Mouse (Mus musculus): ENCODE results near the gene Cxcl17. TPM values are rescaled to one million over a fixed set of nuclear protein-coding genes. Genes with fewer than 3 reads are reported as not detected.
A peak's percentile ranks its signal among the peaks of the same experiment; 100 is the strongest.

Gene Cxcl17
- polyA plus RNA-seq, 1 experiment from 2014 or later = 0.58 TPM

- Histone ChIP-seq H3K4me1 (ENCODE audit: control insufficient read depth, insufficient read depth, low read length) (peaks cover 11% of the 10 kb centered on the region; the same call in 1 of the 2 replicates), H3K36me3 (ENCODE audit: control insufficient read depth, insufficient read depth, low read length) (peaks cover 24% of the 10 kb centered on the region), H3K27me3 (ENCODE audit: control insufficient read depth, insufficient read depth, low read length) (no peaks in the 10 kb centered on the region), H3K4me3 (ENCODE audit: low read depth, low read length) (no peak overlapping the region), H3K9me3 (ENCODE audit: control insufficient read depth, low read depth, low read length) (no peaks in the 10 kb centered on the region), H3K27ac (ENCODE audit: low read length) (no peak overlapping the region), H3K9ac (replicated peaks; ENCODE audit: low read depth, low read length) (no peak overlapping the region), H3K4me2 (replicated peaks; ENCODE audit: low read depth, low read length) (no peak overlapping the region)
- ATAC-seq (ENCODE audit: insufficient number of reproducible peaks, insufficient read depth, low FRiP score, low read depth) = no peak
- 91% methylated on average over 13 of the region's 13 CpGs for WGBS
Measured at GRCm38 (mm10) chr7:25384318-25384717, 28.4 kb downstream of the Cxcl17 start.

DNA sequence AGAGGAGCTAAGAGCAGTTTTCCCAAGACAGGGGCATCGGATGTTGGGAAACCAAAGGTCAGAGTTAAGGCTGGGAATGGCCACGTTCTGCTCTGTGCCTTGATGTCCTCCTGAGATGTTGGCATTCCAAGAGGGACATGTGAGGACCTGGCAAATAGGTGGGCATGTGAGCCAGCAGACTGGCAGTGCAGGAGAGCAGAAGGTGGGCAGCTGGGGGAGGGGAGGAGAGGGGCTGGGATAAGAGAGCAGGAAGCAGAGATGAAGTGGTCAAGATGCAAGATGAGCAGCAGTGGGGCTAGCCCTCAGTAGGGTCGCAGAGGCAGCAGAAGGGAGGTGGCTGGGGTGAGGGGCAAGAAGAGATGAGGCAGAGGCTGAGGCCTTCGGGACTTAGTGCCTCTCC, 28.8 kb downstream of the Cxcl17 start:
- H3K27ac ChIP-seq (ENCODE audit: low read length) = no peak overlapping the region
- WGBS = 79% methylated on average over 4 of the region's 4 CpGs
- H3K9me3 ChIP-seq (ENCODE audit: control insufficient read depth, low read depth, low read length) = no peaks in the 10 kb centered on the region
- ATAC-seq (ENCODE audit: insufficient number of reproducible peaks, insufficient read depth, low FRiP score, low read depth) = no peak
- H3K36me3 ChIP-seq (ENCODE audit: control insufficient read depth, insufficient read depth, low read length) = peaks cover 24% of the 10 kb centered on the region
- no peak overlapping the region for H3K4me2 ChIP-seq (replicated peaks; ENCODE audit: low read depth, low read length)
- no peaks in the 10 kb centered on the region for H3K27me3 ChIP-seq (ENCODE audit: control insufficient read depth, insufficient read depth, low read length)
- peaks cover 11% of the 10 kb centered on the region; the same call in 1 of the 2 replicates for H3K4me1 ChIP-seq (ENCODE audit: control insufficient read depth, insufficient read depth, low read length)
- no peak overlapping the region for H3K9ac ChIP-seq (replicated peaks; ENCODE audit: low read depth, low read length)
- no peak overlapping the region for H3K4me3 ChIP-seq (ENCODE audit: low read depth, low read length)

DNA sequence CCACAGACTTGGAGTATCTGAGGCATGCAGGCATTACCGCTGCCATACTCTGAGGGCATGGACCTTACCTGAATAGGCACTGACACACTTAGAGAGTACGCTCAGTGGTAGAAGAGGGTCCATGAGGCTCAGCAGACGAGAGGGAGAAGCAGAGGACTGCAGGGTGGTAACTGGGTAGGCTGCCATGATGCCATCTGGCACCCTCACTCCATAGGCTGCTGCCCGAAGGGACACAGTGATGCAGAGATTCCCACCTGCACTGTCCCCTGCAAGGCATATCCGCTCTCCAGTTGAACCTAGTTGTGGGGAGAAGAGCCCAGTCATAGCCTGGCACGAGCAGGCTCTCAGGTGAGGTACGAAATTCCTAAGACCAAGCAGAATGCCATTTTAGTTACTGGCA, 29.3 kb downstream of the Cxcl17 start:
- Histone ChIP-seq H3K27me3 (ENCODE audit: control insufficient read depth, insufficient read depth, low read length) (no peaks in the 10 kb centered on the region), H3K9ac (replicated peaks; ENCODE audit: low read depth, low read length) (no peak overlapping the region), H3K9me3 (ENCODE audit: control insufficient read depth, low read depth, low read length) (no peaks in the 10 kb centered on the region), H3K4me3 (ENCODE audit: low read depth, low read length) (no peak overlapping the region), H3K4me1 (ENCODE audit: control insufficient read depth, insufficient read depth, low read length) (peaks cover 11% of the 10 kb centered on the region; the same call in 1 of the 2 replicates), H3K4me2 (replicated peaks; ENCODE audit: low read depth, low read length) (no peak overlapping the region), H3K27ac (ENCODE audit: low read length) (no peak overlapping the region), H3K36me3 (ENCODE audit: control insufficient read depth, insufficient read depth, low read length) (peaks cover 24% of the 10 kb centered on the region)
- no peak for ATAC-seq (ENCODE audit: insufficient number of reproducible peaks, insufficient read depth, low FRiP score, low read depth)
- 88% methylated on average over 7 of the region's 7 CpGs for WGBS

DNA sequence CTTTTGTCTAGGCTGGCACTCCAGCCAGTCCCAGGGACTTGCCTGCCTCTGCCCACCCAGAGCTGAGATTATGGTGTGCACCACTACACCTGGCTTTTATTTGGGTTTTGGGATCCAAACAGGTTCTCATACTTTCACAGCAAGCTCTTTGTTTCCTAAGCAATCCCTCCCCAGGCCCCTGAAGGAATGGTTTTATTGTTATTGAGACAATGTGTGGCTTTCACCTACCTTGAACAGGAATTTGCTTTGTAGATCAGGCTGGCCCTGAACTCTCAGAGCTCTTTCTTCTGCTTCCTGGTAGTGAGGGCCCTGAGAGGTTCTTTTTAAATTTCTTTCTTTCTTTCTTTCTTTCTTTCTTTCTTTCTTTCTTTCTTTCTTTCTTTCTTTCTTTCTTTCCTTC, 30.1 kb downstream of the Cxcl17 start:
- H3K4me3 ChIP-seq (ENCODE audit: low read depth, low read length) = no peak overlapping the region
- no peak overlapping the region for H3K4me2 ChIP-seq (replicated peaks; ENCODE audit: low read depth, low read length)
- H3K36me3 ChIP-seq (ENCODE audit: control insufficient read depth, insufficient read depth, low read length) = peaks cover 16% of the 10 kb centered on the region; the same call in 1 of the 2 replicates
- no peak overlapping the region for H3K27ac ChIP-seq (ENCODE audit: low read length)
- peaks cover 11% of the 10 kb centered on the region; the same call in 1 of the 2 replicates for H3K4me1 ChIP-seq (ENCODE audit: control insufficient read depth, insufficient read depth, low read length)
- H3K9me3 ChIP-seq (ENCODE audit: control insufficient read depth, low read depth, low read length) = no peaks in the 10 kb centered on the region
- no peak overlapping the region for H3K9ac ChIP-seq (replicated peaks; ENCODE audit: low read depth, low read length)
- ATAC-seq (ENCODE audit: insufficient number of reproducible peaks, insufficient read depth, low FRiP score, low read depth) = no peak
- no peaks in the 10 kb centered on the region for H3K27me3 ChIP-seq (ENCODE audit: control insufficient read depth, insufficient read depth, low read length)

DNA sequence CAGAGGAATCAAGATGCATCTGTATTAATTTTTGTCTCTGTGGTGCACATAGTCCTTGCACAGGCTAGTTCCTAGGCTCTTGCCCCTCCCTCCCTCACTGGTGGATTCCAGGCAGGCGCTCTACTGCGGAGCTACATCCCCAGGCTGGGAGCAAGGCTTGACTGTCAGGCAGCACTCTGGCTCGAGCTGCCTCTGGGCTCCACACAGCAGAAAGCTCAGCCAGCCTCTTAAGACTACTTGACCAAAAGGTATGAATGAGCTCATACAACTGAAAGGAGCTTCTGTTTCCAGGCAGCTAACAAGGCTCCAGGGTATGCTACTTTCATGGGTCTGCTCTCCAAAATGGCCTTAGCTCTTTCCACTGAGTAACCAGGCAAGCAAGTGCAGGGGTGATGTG, 31.4 kb downstream of the Cxcl17 start:
- Histone ChIP-seq H3K4me1 (ENCODE audit: control insufficient read depth, insufficient read depth, low read length) (peaks cover 8% of the 10 kb centered on the region; the same call in 1 of the 2 replicates), H3K36me3 (ENCODE audit: control insufficient read depth, insufficient read depth, low read length) (peaks cover 16% of the 10 kb centered on the region; the same call in 1 of the 2 replicates), H3K4me3 (ENCODE audit: low read depth, low read length) (no peak overlapping the region), H3K4me2 (replicated peaks; ENCODE audit: low read depth, low read length) (no peak overlapping the region), H3K27ac (ENCODE audit: low read length) (no peak overlapping the region), H3K9ac (replicated peaks; ENCODE audit: low read depth, low read length) (no peak overlapping the region), H3K9me3 (ENCODE audit: control insufficient read depth, low read depth, low read length) (no peaks in the 10 kb centered on the region), H3K27me3 (ENCODE audit: control insufficient read depth, insufficient read depth, low read length) (no peaks in the 10 kb centered on the region)
- 58% methylated on average over 3 of the region's 3 CpGs for WGBS
- no peak for ATAC-seq (ENCODE audit: insufficient number of reproducible peaks, insufficient read depth, low FRiP score, low read depth)

DNA sequence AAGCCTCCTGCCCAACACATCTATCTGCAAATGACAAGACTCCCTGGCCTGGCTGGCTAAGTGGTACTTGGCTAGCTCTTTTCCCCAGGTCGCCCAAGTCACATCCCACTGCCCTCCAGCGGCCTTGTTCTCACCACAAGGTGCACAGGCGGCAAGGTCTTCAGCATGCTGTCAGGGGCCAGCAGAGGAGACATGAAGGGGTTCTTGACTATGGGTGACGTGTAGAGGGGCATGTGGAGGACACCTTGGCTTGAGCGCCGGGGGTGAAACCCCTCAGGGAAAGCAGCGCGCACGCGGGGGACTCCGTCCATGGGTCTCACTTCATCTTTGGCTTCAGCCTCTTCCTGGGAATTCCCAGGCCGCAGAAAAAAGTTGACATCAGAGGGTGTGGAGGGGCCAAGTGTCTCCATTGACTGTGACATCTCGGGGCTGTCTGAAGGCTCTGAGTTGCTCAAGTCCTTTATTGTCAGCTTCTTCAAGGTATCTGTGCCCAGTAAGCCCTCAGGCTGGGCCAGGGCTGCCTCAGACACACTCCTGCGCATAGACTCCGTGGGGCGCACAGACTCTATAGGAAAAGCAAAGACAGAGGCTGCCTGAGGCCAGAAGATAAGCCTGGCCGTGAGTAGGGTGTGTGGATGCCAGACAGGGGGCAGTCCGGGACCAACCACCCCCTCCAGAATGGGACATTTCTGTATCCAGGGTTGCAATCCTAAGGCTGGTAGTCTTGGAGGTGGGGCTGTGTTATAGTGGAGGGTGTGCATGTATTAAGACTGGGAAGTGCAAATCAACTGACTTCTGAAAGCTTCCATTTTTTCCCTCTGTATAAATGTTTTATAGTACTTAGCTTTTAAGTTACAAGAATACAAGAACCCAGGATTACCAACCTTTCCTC, 32.0 kb downstream of the Cxcl17 start:
- no peaks in the 10 kb centered on the region for H3K9me3 ChIP-seq (ENCODE audit: control insufficient read depth, low read depth, low read length)
- ATAC-seq (ENCODE audit: insufficient number of reproducible peaks, insufficient read depth, low FRiP score, low read depth) = no peak; the same call in 1 of the 2 replicates
- H3K9ac ChIP-seq (replicated peaks; ENCODE audit: low read depth, low read length) = no peak overlapping the region
- H3K27ac ChIP-seq (ENCODE audit: low read length) = no peak overlapping the region
- 64% methylated on average over 18 of the region's 18 CpGs for WGBS
- no peaks in the 10 kb centered on the region for H3K27me3 ChIP-seq (ENCODE audit: control insufficient read depth, insufficient read depth, low read length)
- peak overlapping the region; percentile 71 for H3K4me2 ChIP-seq (replicated peaks; ENCODE audit: low read depth, low read length)
- H3K36me3 ChIP-seq (ENCODE audit: control insufficient read depth, insufficient read depth, low read length) = peaks cover 16% of the 10 kb centered on the region; the same call in 1 of the 2 replicates
- H3K4me3 ChIP-seq (ENCODE audit: low read depth, low read length) = peak overlapping the region; percentile 33; the same call in 1 of the 2 replicates
- H3K4me1 ChIP-seq (ENCODE audit: control insufficient read depth, insufficient read depth, low read length) = peaks cover 2% of the 10 kb centered on the region; the same call in 1 of the 2 replicates

GRCm38 (mm10) chr7:25379551-25380351, 32.9 kb downstream of the Cxcl17 start:
- Histone ChIP-seq H3K4me3 (ENCODE audit: low read depth, low read length) (peak overlapping the region; percentile 33), H3K4me1 (ENCODE audit: control insufficient read depth, insufficient read depth, low read length) (no peaks in the 10 kb centered on the region; the same call in 1 of the 2 replicates), H3K27ac (ENCODE audit: low read length) (peak overlapping the region; percentile 33; the same call in 1 of the 2 replicates), H3K4me2 (replicated peaks; ENCODE audit: low read depth, low read length) (peak overlapping the region; percentile 71), H3K27me3 (ENCODE audit: control insufficient read depth, insufficient read depth, low read length) (no peaks in the 10 kb centered on the region), H3K9ac (replicated peaks; ENCODE audit: low read depth, low read length) (0 out of 2 replicates have a peak overlapping the region, but pooled peaks have one; percentile 25), H3K36me3 (ENCODE audit: control insufficient read depth, insufficient read depth, low read length) (peaks cover 11% of the 10 kb centered on the region; the same call in 1 of the 2 replicates), H3K9me3 (ENCODE audit: control insufficient read depth, low read depth, low read length) (no peaks in the 10 kb centered on the region)
- peak; percentile 64 for ATAC-seq (ENCODE audit: insufficient number of reproducible peaks, insufficient read depth, low FRiP score, low read depth)
- 1% methylated on average over 42 of the region's 42 CpGs for WGBS

Data from stomach, embryonic 14.5 days (tissue).